Mouse (Mus musculus): ENCODE measurements around the gene Nwd2. TPM values are rescaled to one million over a fixed set of nuclear protein-coding genes. Genes with fewer than 3 reads are reported as not detected.

Nwd2 gene
- polyA plus RNA-seq, 1 experiment: not detected

- DNase-seq (ENCODE audit: low read depth): no peak
These were observed 179.7 kb downstream of the Nwd2 start for GRCm38 (mm10) chr5:63828380-63829185.

- DNase-seq (ENCODE audit: low read depth): no peak
These were observed 182.2 kb downstream of the Nwd2 start for GRCm38 (mm10) chr5:63831054-63831453.

GRCm38 (mm10) chr5:63833955-63834354 is 185.1 kb downstream of the Nwd2 start:
- DNase-seq (ENCODE audit: low read depth): no peak

- DNase-seq (ENCODE audit: low read depth): no peak
These were observed 185.5 kb downstream of the Nwd2 start for GRCm38 (mm10) chr5:63834435-63834834.

GRCm38 (mm10) chr5:63837115-63837514 is 188.2 kb downstream of the Nwd2 start:
- DNase-seq (ENCODE audit: low read depth): no peak

GRCm38 (mm10) chr5:63837851-63838250 is 188.9 kb downstream of the Nwd2 start:
- no peak for DNase-seq (ENCODE audit: low read depth)

GRCm38 (mm10) chr5:63839801-63840416 is 191.0 kb downstream of the Nwd2 start:
- no peak for DNase-seq (ENCODE audit: low read depth)

- DNase-seq (ENCODE audit: low read depth): no peak
These were observed 198.2 kb downstream of the Nwd2 start for GRCm38 (mm10) chr5:63847080-63847479.

- no peak for DNase-seq (ENCODE audit: low read depth)
These were observed 198.8 kb downstream of the Nwd2 start for GRCm38 (mm10) chr5:63847541-63848226.

- no peak for DNase-seq (ENCODE audit: low read depth)
These were observed 210.0 kb downstream of the Nwd2 start for GRCm38 (mm10) chr5:63858901-63859300.

Other genes with a start within 250 kb of the Nwd2 start
- 1.6 and 1.9 TPM in 2 replicates for gene 0610040J01Rik, start 163.3 kb downstream of the Nwd2 start, polyA plus RNA-seq (2012; rRNA removed)

All from gonadal fat pad, adult 2 months (tissue).